Mouse (Mus musculus): ENCODE data around the gene Ceacam10. TPM values are rescaled to one million over a fixed set of nuclear protein-coding genes. Genes with fewer than 3 reads are reported as not detected.

The Ceacam10 gene
- polyA plus RNA-seq (2014; fragmentation: Illumina TruSeq; extraction: RNeasy Lipid Tissue Mini Kit (QIAGEN cat#74804); ENCODE audit: low read depth, low replicate concordance), result not detected

GRCm38 (mm10) chr7:24776918-24777317 is at the start of gene Ceacam10:
TSS of gene Ceacam10 (plus strand) at chr7:24777206.

GRCm38 (mm10) chr7:24760211-24760610 is 16.8 kb upstream of the Ceacam10 start, which contains the start of gene Cd177:
TSS of gene Cd177 (minus strand) at chr7:24760311.

Other genes starting within 250 kb of the Ceacam10 start
- gene Irgq, start 246.5 kb upstream of the Ceacam10 start, polyA plus RNA-seq (2014; fragmentation: Illumina TruSeq; extraction: RNeasy Lipid Tissue Mini Kit (QIAGEN cat#74804); ENCODE audit: low read depth, low replicate concordance), result 13.0 TPM
- not detected for gene Pinlyp, start 231.1 kb upstream of the Ceacam10 start, polyA plus RNA-seq (2014; fragmentation: Illumina TruSeq; extraction: RNeasy Lipid Tissue Mini Kit (QIAGEN cat#74804); ENCODE audit: low read depth, low replicate concordance)
- 0.87 TPM for gene Xrcc1, start 230.9 kb upstream of the Ceacam10 start, polyA plus RNA-seq (2014; fragmentation: Illumina TruSeq; extraction: RNeasy Lipid Tissue Mini Kit (QIAGEN cat#74804); ENCODE audit: low read depth, low replicate concordance)
- 0.82 TPM for gene Ethe1, start 189.7 kb upstream of the Ceacam10 start, polyA plus RNA-seq (2014; fragmentation: Illumina TruSeq; extraction: RNeasy Lipid Tissue Mini Kit (QIAGEN cat#74804); ENCODE audit: low read depth, low replicate concordance)
- gene Zfp575, start 189.6 kb upstream of the Ceacam10 start, polyA plus RNA-seq (2014; fragmentation: Illumina TruSeq; extraction: RNeasy Lipid Tissue Mini Kit (QIAGEN cat#74804); ENCODE audit: low read depth, low replicate concordance), result not detected
- not detected for gene Phldb3, start 166.4 kb upstream of the Ceacam10 start, polyA plus RNA-seq (2014; fragmentation: Illumina TruSeq; extraction: RNeasy Lipid Tissue Mini Kit (QIAGEN cat#74804); ENCODE audit: low read depth, low replicate concordance)
- gene Lypd3, start 140.7 kb upstream of the Ceacam10 start, polyA plus RNA-seq (2014; fragmentation: Illumina TruSeq; extraction: RNeasy Lipid Tissue Mini Kit (QIAGEN cat#74804); ENCODE audit: low read depth, low replicate concordance), result not detected
- gene Tex101, start 100.5 kb upstream of the Ceacam10 start, polyA plus RNA-seq (2014; fragmentation: Illumina TruSeq; extraction: RNeasy Lipid Tissue Mini Kit (QIAGEN cat#74804); ENCODE audit: low read depth, low replicate concordance), result not detected
- gene BC049730, start 68.0 kb upstream of the Ceacam10 start, polyA plus RNA-seq (2014; fragmentation: Illumina TruSeq; extraction: RNeasy Lipid Tissue Mini Kit (QIAGEN cat#74804); ENCODE audit: low read depth, low replicate concordance), result not detected
- not detected for gene Gm4763, start 50.3 kb upstream of the Ceacam10 start, polyA plus RNA-seq (2014; fragmentation: Illumina TruSeq; extraction: RNeasy Lipid Tissue Mini Kit (QIAGEN cat#74804); ENCODE audit: low read depth, low replicate concordance)
- gene Cd177, start 16.9 kb upstream of the Ceacam10 start, polyA plus RNA-seq (2014; fragmentation: Illumina TruSeq; extraction: RNeasy Lipid Tissue Mini Kit (QIAGEN cat#74804); ENCODE audit: low read depth, low replicate concordance), result not detected
- gene Gm9844, start 85.0 kb downstream of the Ceacam10 start, polyA plus RNA-seq (2014; fragmentation: Illumina TruSeq; extraction: RNeasy Lipid Tissue Mini Kit (QIAGEN cat#74804); ENCODE audit: low read depth, low replicate concordance), result not detected
- gene Lypd4, start 92.7 kb downstream of the Ceacam10 start, polyA plus RNA-seq (2014; fragmentation: Illumina TruSeq; extraction: RNeasy Lipid Tissue Mini Kit (QIAGEN cat#74804); ENCODE audit: low read depth, low replicate concordance), result not detected
- not detected for gene Dmrtc2, start 92.9 kb downstream of the Ceacam10 start, polyA plus RNA-seq (2014; fragmentation: Illumina TruSeq; extraction: RNeasy Lipid Tissue Mini Kit (QIAGEN cat#74804); ENCODE audit: low read depth, low replicate concordance)
- 19.2 TPM for gene Rps19, start 107.2 kb downstream of the Ceacam10 start, polyA plus RNA-seq (2014; fragmentation: Illumina TruSeq; extraction: RNeasy Lipid Tissue Mini Kit (QIAGEN cat#74804); ENCODE audit: low read depth, low replicate concordance)
- not detected for gene Cd79a, start 120.2 kb downstream of the Ceacam10 start, polyA plus RNA-seq (2014; fragmentation: Illumina TruSeq; extraction: RNeasy Lipid Tissue Mini Kit (QIAGEN cat#74804); ENCODE audit: low read depth, low replicate concordance)
- 1.0 TPM for gene Arhgef1, start 125.7 kb downstream of the Ceacam10 start, polyA plus RNA-seq (2014; fragmentation: Illumina TruSeq; extraction: RNeasy Lipid Tissue Mini Kit (QIAGEN cat#74804); ENCODE audit: low read depth, low replicate concordance)
- not detected for gene Gm4881, start 167.3 kb downstream of the Ceacam10 start, polyA plus RNA-seq (2014; fragmentation: Illumina TruSeq; extraction: RNeasy Lipid Tissue Mini Kit (QIAGEN cat#74804); ENCODE audit: low read depth, low replicate concordance)
- gene Rabac1, start 195.5 kb downstream of the Ceacam10 start, polyA plus RNA-seq (2014; fragmentation: Illumina TruSeq; extraction: RNeasy Lipid Tissue Mini Kit (QIAGEN cat#74804); ENCODE audit: low read depth, low replicate concordance), result not detected
- 3.7 TPM for gene Atp1a3, start 228.8 kb downstream of the Ceacam10 start, polyA plus RNA-seq (2014; fragmentation: Illumina TruSeq; extraction: RNeasy Lipid Tissue Mini Kit (QIAGEN cat#74804); ENCODE audit: low read depth, low replicate concordance)